Mouse (Mus musculus) CH12.LX (cell line): ENCODE measurements around the gene Tmem209.

ENCODE experiments used
- CHD1 ChIP-seq: IDR thresholded peaks from 2 replicates; pipeline ENCODE4 v1.6.1; 2012; ENCODE audit warnings: low read depth, low read length, improper control_type of control experiment, inconsistent platforms
- CTCF ChIP-seq, 2 experiments: IDR thresholded peaks in 1 of 2; conservative IDR thresholded peaks in 1 of 2; 2 replicates each; pipeline ENCODE4 v1.5.1; 2011 to 2012; ENCODE audit warnings: low read depth in 2 of 2, low read length in 2 of 2, improper control_type of control experiment in 1 of 2, inconsistent platforms in 1 of 2, mild to moderate bottlenecking in 1 of 2, moderate library complexity in 1 of 2
- E2F4 ChIP-seq: IDR thresholded peaks from 2 replicates; pipeline ENCODE4 v1.6.1; 2011; ENCODE audit warnings: low read depth, low read length, improper control_type of control experiment; ENCODE audit not compliant: insufficient replicate concordance
- MAZ ChIP-seq: IDR thresholded peaks from 2 replicates; pipeline ENCODE4 v1.6.1; 2012; ENCODE audit warnings: low read depth, mild to moderate bottlenecking, inconsistent platforms, low read length, improper control_type of control experiment, moderate library complexity
- POLR2A ChIP-seq: IDR thresholded peaks from 2 replicates; pipeline ENCODE4 v1.6.1; 2011; ENCODE audit warnings: low read depth, mild to moderate bottlenecking, improper control_type of control experiment, low read length
- ZC3H11A ChIP-seq: IDR thresholded peaks from 2 replicates; pipeline ENCODE4 v1.6.1; 2012; ENCODE audit warnings: low read depth, mild to moderate bottlenecking, inconsistent platforms, low read length, improper control_type of control experiment

DNA sequence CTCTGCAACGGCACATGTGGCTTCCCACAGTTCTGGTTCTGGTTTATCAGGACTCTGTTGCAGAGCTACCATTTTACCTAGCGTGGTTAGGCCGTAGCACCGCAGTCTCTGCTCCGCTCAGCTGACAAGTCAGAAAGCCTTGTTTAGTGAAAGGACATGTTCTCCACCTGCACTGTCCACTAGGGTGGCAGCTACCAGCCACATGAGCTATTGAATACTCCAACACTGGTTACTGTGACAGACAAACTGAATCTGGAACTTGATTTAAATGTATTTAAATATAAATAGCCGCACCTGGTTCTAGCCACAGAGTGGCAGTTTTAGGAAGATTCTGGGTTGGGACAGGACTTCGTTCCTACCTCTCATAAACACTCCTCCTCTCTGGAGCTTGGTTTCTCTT is 52.6 kb downstream of the Tmem209 start:
- TF ChIP-seq MAZ (no peak), POLR2A (no peak), ZC3H11A (no peak), CTCF (conservative IDR thresholded peaks at IDR 0.05 in 1 of 2, IDR thresholded peaks at IDR 0.05 in 1 of 2; ENCODE audit: low read depth in 2 of 2, low read length in 2 of 2) (no peak), CHD1 (no peak), E2F4 (no peak)
